Mouse (Mus musculus) liver, embryonic 16.5 days (tissue): ENCODE measurements around the gene Psmc3ip. TPM values are rescaled to one million over a fixed set of nuclear protein-coding genes. Genes with fewer than 3 reads are reported as not detected.

Experiments used
- ATAC-seq: fragments of 200-750 bp; cut with Nextera tagmentation; 2 replicates; pipeline ENCODE4 v1.8.0; 2017; ENCODE audit warnings: low read depth, mild to moderate bottlenecking, moderate number of reproducible peaks, moderate library complexity
- H3K27ac ChIP-seq: fragments of 300-500 bp; sonication (generic); 2 replicates; pipeline ENCODE4 v1.5.1; 2014; ENCODE audit warnings: mild to moderate bottlenecking, low read length
- H3K27me3 ChIP-seq: fragments of 300-500 bp; sonication (generic); 2 replicates; pipeline ENCODE4 v1.6.1; 2014; ENCODE audit warnings: low read depth, low read length, mixed read lengths; ENCODE audit not compliant: control insufficient read depth, insufficient read depth
- H3K36me3 ChIP-seq: fragments of 300-500 bp; sonication (generic); 2 replicates; pipeline ENCODE4 v1.6.1; 2014; ENCODE audit warnings: mild to moderate bottlenecking; ENCODE audit not compliant: control insufficient read depth, insufficient read depth
- H3K4me1 ChIP-seq: fragments of 300-500 bp; sonication (generic); 2 replicates; pipeline ENCODE4 v1.6.1; 2014; ENCODE audit warnings: low read depth, low read length, mixed read lengths; ENCODE audit not compliant: control insufficient read depth
- H3K4me2 ChIP-seq: fragments of 300-500 bp; sonication (generic); 2 replicates; pipeline ENCODE4 v1.6.1; 2014; ENCODE audit warnings: low read depth, low read length, mixed read lengths
- H3K4me3 ChIP-seq: fragments of 300-500 bp; sonication (generic); 2 replicates; pipeline ENCODE4 v1.5.1; 2014; ENCODE audit warnings: low read depth, mild to moderate bottlenecking, low read length
- H3K9ac ChIP-seq: fragments of 300-500 bp; sonication (generic); 2 replicates; pipeline ENCODE4 v1.6.1; 2014; ENCODE audit warnings: low read depth, low read length
- H3K9me3 ChIP-seq: fragments of 300-500 bp; sonication (generic); replicated peaks from 2 replicates; pipeline ENCODE4 v1.6.1; 2016; ENCODE audit warnings: low read length; ENCODE audit not compliant: control insufficient read depth
- WGBS: fragments of 180-500 bp; shearing (Covaris S2); extraction: QIAGEN DNeasy Blood & Tissue Kit; methylation state at CpG from one replicate; pipeline ENCODE4 v1.1.7; 2014; ENCODE audit not compliant: insufficient replicate concordance; 5-methylcytosine and 5-hydroxymethylcytosine counted together
- polyA plus RNA-seq: library from polyadenylated mRNA; unstranded; fragments of >200 nt; fragmentation: Nextera tagmentation; extraction: Ambion mirVana; gene quantifications from 2 replicates; pipeline ENCODE4 v1.2.1, GENCODE M21; 2015

Gene Psmc3ip
- polyA plus RNA-seq, 1 experiment from 2014 or later = 11.7 TPM

DNA sequence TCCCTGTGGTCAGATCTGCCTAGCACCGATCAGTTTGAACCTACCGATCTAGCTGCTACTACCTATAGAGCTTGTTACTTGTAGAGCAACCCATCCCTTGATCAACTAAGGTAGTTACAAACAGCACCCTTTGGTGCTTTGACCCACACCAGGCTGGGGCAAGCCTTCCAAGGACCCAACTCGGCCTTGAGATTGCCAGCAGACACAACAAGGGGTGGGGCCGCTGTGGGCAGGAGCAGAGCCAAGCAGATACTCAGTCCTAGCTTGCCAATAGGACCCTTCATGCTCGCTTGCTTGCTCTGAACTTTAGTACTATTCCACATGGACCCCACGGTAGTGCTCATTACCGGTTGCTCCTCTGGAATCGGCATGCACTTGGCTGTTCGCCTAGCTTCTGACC, 17.1 kb downstream of the Psmc3ip start, which contains the start of gene Hsd17b1:
Gene Hsd17b1, plus strand, starts transcription at position 291 of the 400 bp plus-strand sequence.
- H3K4me3 ChIP-seq = no peak within 1 kb of the TSS
- no peak for ATAC-seq
- peaks cover 43% of the 10 kb centered on the region for H3K27me3 ChIP-seq
- peaks cover 18% of the 10 kb centered on the region for H3K4me1 ChIP-seq
- H3K4me2 ChIP-seq = no peak within 1 kb of the TSS
- 72% methylated on average over 9 of the region's 9 CpGs for WGBS
- no peak within 1 kb of the TSS for H3K9ac ChIP-seq
- H3K9me3 ChIP-seq = no peaks in the 10 kb centered on the region
- no peaks in the 10 kb centered on the region for H3K36me3 ChIP-seq
- H3K27ac ChIP-seq = no peak within 1 kb of the TSS

- Histone ChIP-seq H3K27me3 (peaks cover 11% of the 10 kb centered on the region), H3K27ac (no peak overlapping the region), H3K4me2 (no peak overlapping the region), H3K9me3 (no peaks in the 10 kb centered on the region), H3K4me1 (peaks cover 16% of the 10 kb centered on the region), H3K9ac (no peak overlapping the region), H3K4me3 (no peak overlapping the region), H3K36me3 (no peaks in the 10 kb centered on the region)
- 72% methylated on average over 14 of the region's 14 CpGs for WGBS
- no peak for ATAC-seq
These were observed 23.3 kb downstream of the Psmc3ip start for GRCm38 (mm10) chr11:101071810-101072428.

- Histone ChIP-seq H3K27me3 (peaks cover 11% of the 10 kb centered on the region), H3K9ac (no peak overlapping the region; the same call in 1 of the 2 replicates), H3K9me3 (no peaks in the 10 kb centered on the region), H3K4me1 (peaks cover 25% of the 10 kb centered on the region), H3K36me3 (no peaks in the 10 kb centered on the region), H3K4me3 (no peak overlapping the region), H3K27ac (no peak overlapping the region), H3K4me2 (peak overlapping the region; percentile 100)
- WGBS = 66% methylated on average over 6 of the region's 6 CpGs
- no peak for ATAC-seq
These were observed 24.2 kb downstream of the Psmc3ip start for GRCm38 (mm10) chr11:101070987-101071386.

- H3K4me1 ChIP-seq = peaks cover 32% of the 10 kb centered on the region
- H3K4me2 ChIP-seq = peak overlapping the region; percentile 100
- H3K4me3 ChIP-seq = peak overlapping the region; percentile 79
- H3K9me3 ChIP-seq = no peaks in the 10 kb centered on the region
- peaks cover 11% of the 10 kb centered on the region for H3K27me3 ChIP-seq
- peak; percentile 69 for ATAC-seq
- no peaks in the 10 kb centered on the region for H3K36me3 ChIP-seq
- peak overlapping the region; percentile 30; the same call in 1 of the 2 replicates for H3K27ac ChIP-seq
- H3K9ac ChIP-seq = peak overlapping the region; percentile 74
- WGBS = 0% methylated on average over 36 of the region's 36 CpGs
These were observed 25.1 kb downstream of the Psmc3ip start for GRCm38 (mm10) chr11:101070189-101070527.

DNA sequence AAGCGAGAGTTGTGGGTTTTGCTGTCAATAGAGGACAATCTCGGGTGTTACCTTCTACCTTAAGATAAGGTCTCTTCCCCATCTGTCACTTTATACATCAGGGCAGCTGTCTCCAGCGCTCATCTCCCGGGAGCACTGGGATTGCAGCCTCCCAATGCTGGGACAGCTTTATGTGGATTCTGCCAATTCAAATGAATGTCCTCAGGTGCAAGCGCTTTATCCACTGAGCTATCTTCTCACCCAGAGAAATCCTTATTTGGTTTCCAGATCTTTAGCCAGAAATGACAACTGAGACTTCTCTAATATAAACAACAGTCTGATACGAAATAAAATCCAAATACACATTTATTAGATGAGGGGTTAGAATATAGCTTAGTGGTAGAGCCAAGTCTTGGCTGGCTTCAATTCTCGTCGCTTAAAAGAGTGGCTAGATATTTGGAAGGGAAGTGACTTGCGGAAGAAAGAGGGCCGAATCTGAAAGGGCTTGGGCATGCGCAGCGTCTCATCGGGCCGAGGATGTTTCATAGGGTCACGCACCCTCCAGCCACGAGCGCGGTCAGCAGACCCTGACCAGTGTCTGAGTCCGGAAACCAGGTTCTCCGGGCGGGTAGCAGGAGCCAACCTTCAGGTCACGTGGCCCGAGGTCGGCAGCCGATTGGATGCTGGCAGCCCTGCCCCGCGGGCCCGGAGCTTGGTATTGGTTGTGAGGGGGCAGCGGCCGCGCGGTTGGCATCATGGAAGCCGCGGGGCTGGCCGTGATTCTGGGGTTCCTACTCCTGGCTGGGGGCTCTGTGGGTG, 25.6 kb downstream of the Psmc3ip start, which contains the start of gene Naglu:
Gene Naglu, plus strand, starts transcription at position 622 of the 798 bp plus-strand sequence.
- peak; percentile 89 for ATAC-seq
- peak within 1 kb of the TSS; percentile 74 for H3K9ac ChIP-seq
- peak within 1 kb of the TSS; percentile 100 for H3K4me2 ChIP-seq
- 3% methylated on average over 35 of the region's 35 CpGs for WGBS
- H3K36me3 ChIP-seq = no peaks in the 10 kb centered on the region
- H3K27me3 ChIP-seq = peaks cover 11% of the 10 kb centered on the region
- H3K27ac ChIP-seq = peak within 1 kb of the TSS; percentile 30; the same call in 1 of the 2 replicates
- peak within 1 kb of the TSS; percentile 79 for H3K4me3 ChIP-seq
- peaks cover 38% of the 10 kb centered on the region for H3K4me1 ChIP-seq
- H3K9me3 ChIP-seq = no peaks in the 10 kb centered on the region

DNA sequence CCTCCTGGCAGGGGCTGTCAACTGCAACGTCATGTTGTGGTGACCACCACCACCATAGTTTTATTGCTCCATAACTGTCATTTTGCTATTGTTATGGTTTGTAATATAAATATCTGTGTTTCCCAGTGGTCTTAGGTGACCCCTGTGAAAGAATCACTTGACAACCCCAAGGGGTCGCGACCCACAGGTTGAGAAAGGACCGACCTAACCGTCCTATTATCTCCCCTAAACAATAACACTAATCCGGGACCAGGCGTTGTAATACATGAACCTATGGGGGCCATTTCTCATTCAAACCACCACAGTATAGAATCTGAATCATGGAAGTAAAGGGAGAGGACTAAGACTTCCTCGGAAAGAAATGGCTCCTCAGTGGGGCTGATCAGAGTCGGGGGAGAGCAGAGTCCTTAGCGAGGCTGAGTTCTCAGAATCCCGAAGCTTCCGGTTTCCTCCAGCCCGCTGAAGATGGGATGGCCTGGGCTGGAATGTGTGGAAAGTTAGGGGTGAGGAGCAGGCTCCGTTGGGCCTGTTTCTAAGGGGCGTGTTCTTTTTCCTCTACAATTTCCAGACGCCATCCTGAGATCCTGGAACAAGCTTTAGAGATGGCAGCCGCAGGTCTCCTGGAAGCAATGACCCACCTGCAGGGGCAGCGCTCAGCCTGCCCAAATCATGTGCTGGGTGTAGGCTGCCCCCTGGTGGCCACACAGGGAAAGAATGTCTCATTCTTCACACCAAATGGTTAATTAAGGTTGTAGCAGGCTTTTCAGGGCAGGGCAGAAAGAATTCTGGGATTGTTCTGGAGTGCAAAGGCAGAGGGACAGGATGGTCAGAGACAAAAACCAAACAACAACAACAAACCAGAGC, 28.5 kb downstream of the Psmc3ip start:
- Histone ChIP-seq H3K27ac (peak overlapping the region; percentile 100; the same call in 1 of the 2 replicates), H3K4me2 (peak overlapping the region; percentile 64), H3K9me3 (no peaks in the 10 kb centered on the region), H3K4me1 (peaks cover 64% of the 10 kb centered on the region), H3K36me3 (peaks cover 5% of the 10 kb centered on the region), H3K27me3 (peaks cover 11% of the 10 kb centered on the region), H3K9ac (peak overlapping the region; percentile 15; the same call in 1 of the 2 replicates), H3K4me3 (peak overlapping the region; percentile 44)
- no peak for ATAC-seq
- 16% methylated on average over 18 of the region's 18 CpGs for WGBS

DNA sequence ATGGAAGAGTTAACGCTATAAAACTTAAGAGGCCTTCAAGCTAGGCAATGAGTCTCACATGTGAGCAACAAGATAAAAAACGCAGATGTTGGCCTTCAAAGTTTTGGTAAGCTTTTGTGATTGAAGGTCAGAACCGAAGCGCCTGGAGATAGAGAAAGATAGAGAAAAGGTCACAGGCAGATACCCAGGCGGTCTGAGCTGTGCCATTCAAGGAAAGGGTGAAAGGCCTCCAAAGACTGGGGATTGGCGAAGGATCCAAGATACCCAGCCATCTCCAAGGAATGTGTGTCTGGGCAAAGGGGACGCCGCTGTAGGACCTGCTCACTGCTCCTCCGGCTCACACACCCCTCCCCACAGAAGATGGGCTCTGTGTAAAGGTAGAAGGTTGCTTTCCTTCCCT, 30.2 kb downstream of the Psmc3ip start:
- 59% methylated on average over 9 of the region's 9 CpGs for WGBS
- ATAC-seq = no peak
- Histone ChIP-seq H3K4me1 (peaks cover 58% of the 10 kb centered on the region), H3K4me2 (no peak overlapping the region), H3K27me3 (no peaks in the 10 kb centered on the region), H3K4me3 (no peak overlapping the region), H3K36me3 (peaks cover 5% of the 10 kb centered on the region), H3K9ac (no peak overlapping the region), H3K9me3 (no peaks in the 10 kb centered on the region), H3K27ac (peak overlapping the region; percentile 100)

- H3K4me3 ChIP-seq = no peak overlapping the region
- H3K27me3 ChIP-seq = no peaks in the 10 kb centered on the region
- H3K4me2 ChIP-seq = peak overlapping the region; percentile 49
- H3K9ac ChIP-seq = peak overlapping the region; percentile 69
- H3K9me3 ChIP-seq = no peaks in the 10 kb centered on the region
- peaks cover 5% of the 10 kb centered on the region for H3K36me3 ChIP-seq
- peaks cover 55% of the 10 kb centered on the region for H3K4me1 ChIP-seq
- 57% methylated on average over 4 of the region's 4 CpGs for whole genome bisulfite sequencing
- ATAC-seq = no peak
- peak overlapping the region; percentile 100 for H3K27ac ChIP-seq
These were observed 30.8 kb downstream of the Psmc3ip start for GRCm38 (mm10) chr11:101064462-101064861.
